Mouse (Mus musculus) limb, embryonic 15.5 days (tissue): ENCODE data around the gene Ccdc6. TPM values are rescaled to one million over a fixed set of nuclear protein-coding genes. Genes with fewer than 3 reads are reported as not detected.

Experiments used
- ATAC-seq: fragments of 200-750 bp; cut with Nextera tagmentation; 2 replicates; pipeline ENCODE4 v1.8.0; 2017; ENCODE audit warnings: low read depth, moderate TSS enrichment; ENCODE audit not compliant: insufficient number of reproducible peaks, low FRiP score, low TSS enrichment
- H3K27ac ChIP-seq: fragments of 300-500 bp; sonication (generic); 2 replicates; pipeline ENCODE4 v1.5.1; 2015; ENCODE audit warnings: moderate library complexity, mild to moderate bottlenecking, inconsistent platforms
- H3K27me3 ChIP-seq: fragments of 300-500 bp; sonication (generic); 2 replicates; pipeline ENCODE4 v1.6.1; 2015; ENCODE audit warnings: inconsistent platforms
- H3K36me3 ChIP-seq: fragments of 300-500 bp; sonication (generic); 2 replicates; pipeline ENCODE4 v1.6.1; 2015; ENCODE audit warnings: inconsistent platforms
- H3K4me1 ChIP-seq: fragments of 300-500 bp; sonication (generic); 2 replicates; pipeline ENCODE4 v1.6.1; 2015; ENCODE audit warnings: inconsistent platforms
- H3K4me2 ChIP-seq: fragments of 300-500 bp; sonication (generic); 2 replicates; pipeline ENCODE4 v1.6.1; 2015; ENCODE audit warnings: mild to moderate bottlenecking, inconsistent platforms
- H3K4me3 ChIP-seq: fragments of 300-500 bp; sonication (generic); 2 replicates; pipeline ENCODE4 v1.5.1; 2015; ENCODE audit warnings: mild to moderate bottlenecking, inconsistent platforms
- H3K9ac ChIP-seq: fragments of 300-500 bp; sonication (generic); 2 replicates; pipeline ENCODE4 v1.6.1; 2015; ENCODE audit warnings: inconsistent platforms
- H3K9me3 ChIP-seq: fragments of 300-500 bp; sonication (generic); 2 replicates; pipeline ENCODE4 v1.6.1; 2016; ENCODE audit warnings: inconsistent platforms
- WGBS: fragments of 180-500 bp; shearing (Covaris S2); methylation state at CpG from one replicate; pipeline ENCODE4 v1.1.7; 2015; 5-methylcytosine and 5-hydroxymethylcytosine counted together
- polyA plus RNA-seq: library from polyadenylated mRNA; unstranded; fragments of >200 nt; fragmentation: Nextera tagmentation; extraction: Ambion mirVana; gene quantifications from 2 replicates; pipeline ENCODE4 v1.2.1, GENCODE M21; 2015

Gene Ccdc6
- polyA plus RNA-seq, 1 experiment from 2014 or later = 18.2 TPM

- Histone ChIP-seq H3K4me1 (no peaks in the 10 kb centered on the region), H3K27ac (no peak overlapping the region), H3K4me2 (no peak overlapping the region), H3K27me3 (no peaks in the 10 kb centered on the region), H3K9ac (no peak overlapping the region), H3K9me3 (no peaks in the 10 kb centered on the region), H3K4me3 (no peak overlapping the region), H3K36me3 (peaks cover 70% of the 10 kb centered on the region)
- ATAC-seq = no peak
- WGBS = 76% methylated on average over 16 of the region's 16 CpGs
Measured at GRCm38 (mm10) chr10:70174494-70175190, 77.7 kb downstream of the Ccdc6 start.

- no peak overlapping the region for H3K27ac ChIP-seq
- WGBS = 81% methylated on average over 9 of the region's 9 CpGs
- H3K4me3 ChIP-seq = no peak overlapping the region
- H3K4me2 ChIP-seq = no peak overlapping the region
- H3K36me3 ChIP-seq = peaks cover 48% of the 10 kb centered on the region
- H3K27me3 ChIP-seq = no peaks in the 10 kb centered on the region
- ATAC-seq = no peak
- H3K4me1 ChIP-seq = peaks cover 4% of the 10 kb centered on the region
- no peaks in the 10 kb centered on the region for H3K9me3 ChIP-seq
- no peak overlapping the region for H3K9ac ChIP-seq
Measured at GRCm38 (mm10) chr10:70180727-70181126, 83.8 kb downstream of the Ccdc6 start.

GRCm38 (mm10) chr10:70181279-70181972 is 84.5 kb downstream of the Ccdc6 start:
- H3K36me3 ChIP-seq = peaks cover 43% of the 10 kb centered on the region
- 82% methylated on average over 11 of the region's 11 CpGs for WGBS
- H3K4me1 ChIP-seq = peaks cover 4% of the 10 kb centered on the region
- no peak for ATAC-seq
- H3K4me3 ChIP-seq = no peak overlapping the region
- no peaks in the 10 kb centered on the region for H3K9me3 ChIP-seq
- no peak overlapping the region for H3K9ac ChIP-seq
- H3K4me2 ChIP-seq = no peak overlapping the region
- no peaks in the 10 kb centered on the region for H3K27me3 ChIP-seq
- H3K27ac ChIP-seq = no peak overlapping the region

- ATAC-seq = no peak
Measured at GRCm38 (mm10) chr10:70183210-70184080, 86.5 kb downstream of the Ccdc6 start.

DNA sequence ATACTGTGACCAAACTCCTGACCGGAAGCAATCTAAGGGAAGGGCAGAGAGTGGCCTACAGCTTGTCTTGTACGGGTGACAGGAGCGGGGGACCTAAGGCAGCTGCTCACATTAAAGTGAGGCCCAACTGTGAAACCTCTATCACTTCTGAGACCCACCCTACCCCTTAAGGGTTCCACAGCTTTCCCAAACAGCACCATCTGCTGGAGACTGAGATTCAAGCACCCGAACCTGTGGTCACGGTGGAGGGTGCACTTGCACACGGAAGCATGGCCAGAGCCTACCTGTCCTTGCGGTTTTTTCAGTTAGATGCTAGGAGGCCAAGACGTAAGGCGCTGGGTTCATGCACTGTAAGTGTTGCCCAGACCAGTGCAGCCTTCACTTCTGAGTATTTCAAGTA is 89.2 kb downstream of the Ccdc6 start:
- 74% methylated on average over 9 of the region's 9 CpGs for WGBS
- no peaks in the 10 kb centered on the region for H3K27me3 ChIP-seq
- no peak overlapping the region for H3K4me2 ChIP-seq
- peaks cover 50% of the 10 kb centered on the region for H3K36me3 ChIP-seq
- H3K4me1 ChIP-seq = peaks cover 4% of the 10 kb centered on the region
- ATAC-seq = peak; percentile 20; the same call in 1 of the 2 replicates
- no peaks in the 10 kb centered on the region for H3K9me3 ChIP-seq
- no peak overlapping the region for H3K4me3 ChIP-seq
- no peak overlapping the region for H3K27ac ChIP-seq
- no peak overlapping the region for H3K9ac ChIP-seq

More at GRCm38 (mm10) chr10:70183210-70184080, 86.5 kb downstream of the Ccdc6 start:
- 69% methylated on average over 15 of the region's 15 CpGs for WGBS
- H3K4me2 ChIP-seq = no peak overlapping the region
- no peak overlapping the region for H3K9ac ChIP-seq
- H3K9me3 ChIP-seq = no peaks in the 10 kb centered on the region
- no peak overlapping the region for H3K4me3 ChIP-seq
- H3K4me1 ChIP-seq = peaks cover 4% of the 10 kb centered on the region
- H3K36me3 ChIP-seq = peaks cover 40% of the 10 kb centered on the region
- H3K27ac ChIP-seq = no peak overlapping the region; the same call in 1 of the 2 replicates
- H3K27me3 ChIP-seq = no peaks in the 10 kb centered on the region

DNA sequence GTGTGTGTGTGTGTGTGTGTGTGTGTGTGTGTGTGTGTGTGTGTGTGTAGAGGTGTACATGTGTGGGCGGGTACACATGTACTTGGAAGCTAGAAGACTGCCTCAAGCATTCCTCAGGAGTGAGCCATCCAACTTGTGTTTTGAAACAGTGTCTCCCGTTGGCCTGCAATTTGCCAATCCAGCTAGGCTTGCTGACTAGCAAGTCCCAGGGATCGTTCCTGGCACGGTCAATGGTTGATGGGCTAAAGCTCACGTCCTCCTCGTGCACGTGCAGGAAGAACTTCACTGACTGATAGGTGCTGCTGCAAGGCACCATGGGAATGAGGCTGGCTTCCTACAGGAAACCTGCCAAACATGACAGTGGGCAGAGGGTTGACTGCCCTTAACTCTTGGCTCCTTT is 89.7 kb downstream of the Ccdc6 start:
- Histone ChIP-seq H3K27ac (no peak overlapping the region), H3K9ac (no peak overlapping the region), H3K4me1 (peaks cover 4% of the 10 kb centered on the region), H3K4me2 (no peak overlapping the region), H3K9me3 (no peaks in the 10 kb centered on the region), H3K27me3 (no peaks in the 10 kb centered on the region), H3K4me3 (no peak overlapping the region), H3K36me3 (peaks cover 50% of the 10 kb centered on the region)
- no peak for ATAC-seq
- 80% methylated on average over 7 of the region's 7 CpGs for WGBS

DNA sequence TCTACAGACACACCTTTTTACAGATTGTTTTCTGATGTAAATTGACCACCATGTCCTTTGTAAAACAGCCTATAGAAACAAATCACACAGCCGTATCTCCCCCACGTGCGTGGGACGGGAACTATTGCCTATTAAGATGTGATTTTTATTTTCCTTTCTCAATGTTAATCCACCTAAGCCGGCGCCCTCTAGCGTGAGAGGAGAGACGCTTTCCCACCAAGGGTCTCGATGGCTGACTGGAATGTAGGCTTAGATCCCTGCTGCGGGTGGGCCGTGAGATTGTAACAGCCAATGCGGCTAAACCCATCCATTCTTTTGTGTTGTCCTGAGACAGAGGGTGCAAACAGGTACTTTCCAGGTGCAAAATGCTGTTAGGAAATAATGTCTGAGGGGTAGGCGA is 92.9 kb downstream of the Ccdc6 start:
- Histone ChIP-seq H3K4me3 (no peak overlapping the region), H3K4me1 (no peaks in the 10 kb centered on the region), H3K9ac (no peak overlapping the region), H3K36me3 (peaks cover 63% of the 10 kb centered on the region), H3K4me2 (no peak overlapping the region), H3K9me3 (no peaks in the 10 kb centered on the region), H3K27ac (no peak overlapping the region), H3K27me3 (no peaks in the 10 kb centered on the region)
- no peak for ATAC-seq
- WGBS = 83% methylated on average over 13 of the region's 13 CpGs

- Histone ChIP-seq H3K4me3 (no peak overlapping the region), H3K9ac (no peak overlapping the region), H3K4me1 (peaks cover 11% of the 10 kb centered on the region; the same call in 1 of the 2 replicates), H3K4me2 (no peak overlapping the region), H3K9me3 (no peaks in the 10 kb centered on the region), H3K36me3 (peaks cover 35% of the 10 kb centered on the region), H3K27me3 (no peaks in the 10 kb centered on the region), H3K27ac (no peak overlapping the region)
- WGBS = 55% methylated on average over 9 of the region's 9 CpGs
- no peak for ATAC-seq
Measured at GRCm38 (mm10) chr10:70194283-70194682, 97.4 kb downstream of the Ccdc6 start.

GRCm38 (mm10) chr10:70195279-70195678 is 98.4 kb downstream of the Ccdc6 start:
- Histone ChIP-seq H3K36me3 (peaks cover 25% of the 10 kb centered on the region), H3K27me3 (no peaks in the 10 kb centered on the region), H3K4me1 (peaks cover 11% of the 10 kb centered on the region; the same call in 1 of the 2 replicates), H3K9me3 (no peaks in the 10 kb centered on the region), H3K9ac (no peak overlapping the region), H3K4me3 (no peak overlapping the region), H3K4me2 (no peak overlapping the region), H3K27ac (no peak overlapping the region)
- WGBS = 54% methylated on average over 7 of the region's 7 CpGs
- ATAC-seq = no peak

GRCm38 (mm10) chr10:70195786-70196185 is 98.9 kb downstream of the Ccdc6 start:
- Histone ChIP-seq H3K4me2 (no peak overlapping the region), H3K9ac (no peak overlapping the region), H3K9me3 (no peaks in the 10 kb centered on the region), H3K27me3 (no peaks in the 10 kb centered on the region), H3K36me3 (peaks cover 22% of the 10 kb centered on the region), H3K4me1 (peaks cover 11% of the 10 kb centered on the region; the same call in 1 of the 2 replicates), H3K4me3 (no peak overlapping the region), H3K27ac (no peak overlapping the region)
- 31% methylated on average over 7 of the region's 7 CpGs for WGBS
- ATAC-seq = no peak

DNA sequence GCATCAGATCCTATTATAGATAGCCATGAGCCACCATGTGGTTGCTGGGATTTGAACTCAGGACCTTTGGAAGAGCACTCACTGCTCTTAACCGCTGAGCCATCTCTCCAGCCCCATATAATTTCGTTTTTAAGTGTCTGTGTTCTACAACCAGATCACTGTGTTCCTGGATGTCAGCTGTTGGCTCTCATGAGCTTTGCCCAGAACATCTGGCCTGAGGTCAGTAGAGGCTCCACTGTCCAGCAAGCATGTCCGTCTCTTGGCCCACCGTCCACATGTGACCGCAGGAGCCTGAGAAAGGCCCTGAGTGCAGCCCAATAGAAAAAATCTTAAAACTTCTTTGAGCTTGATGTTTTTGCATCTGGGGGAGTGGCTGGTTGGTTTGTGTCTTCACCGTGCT is 99.7 kb downstream of the Ccdc6 start:
- no peak overlapping the region for H3K9ac ChIP-seq
- H3K27ac ChIP-seq = no peak overlapping the region
- 83% methylated on average over 6 of the region's 6 CpGs for WGBS
- H3K4me2 ChIP-seq = no peak overlapping the region
- H3K27me3 ChIP-seq = no peaks in the 10 kb centered on the region
- H3K36me3 ChIP-seq = peaks cover 15% of the 10 kb centered on the region; the same call in 1 of the 2 replicates
- H3K4me1 ChIP-seq = peaks cover 11% of the 10 kb centered on the region; the same call in 1 of the 2 replicates
- H3K4me3 ChIP-seq = no peak overlapping the region
- ATAC-seq = no peak
- H3K9me3 ChIP-seq = no peaks in the 10 kb centered on the region
